Mouse (Mus musculus) testis, adult 2 months (tissue): Measurements from ENCODE around the gene Mogat2.

ENCODE experiments used
- CTCF ChIP-seq: fragments of 200-500 bp; IDR thresholded peaks from 2 replicates; pipeline ENCODE4 v1.5.1; 2012; ENCODE audit warnings: low read depth, mild to moderate bottlenecking, inconsistent platforms, low read length, moderate library complexity; ENCODE audit not compliant: control insufficient read depth, insufficient read depth, insufficient replicate concordance
- POLR2A ChIP-seq: fragments of 200-500 bp; IDR thresholded peaks from 2 replicates; pipeline ENCODE4 v1.6.1; 2012; ENCODE audit warnings: low read depth, mild to moderate bottlenecking, inconsistent platforms, low read length, moderate library complexity; ENCODE audit not compliant: control insufficient read depth

GRCm38 (mm10) chr7:99224648-99225190, 13.7 kb downstream of the Mogat2 start:
- no peak for TF ChIP-seq POLR2A
- no peak for TF ChIP-seq CTCF
